Mouse (Mus musculus): Measurements from ENCODE around the gene Barhl1. TPM values are rescaled to one million over a fixed set of nuclear protein-coding genes. Genes with fewer than 3 reads are reported as not detected.

Barhl1 gene
- polyA plus RNA-seq, 1 experiment from 2014 or later, result 43.3 TPM

- Histone ChIP-seq H3K4me3 (no peak overlapping the region), H3K4me1 (replicated peaks) (no peaks in the 10 kb centered on the region), H3K9me3 (no peaks in the 10 kb centered on the region), H3K27me3 (no peaks in the 10 kb centered on the region), H3K4me2 (no peak overlapping the region), H3K27ac (replicated peaks) (no peak overlapping the region), H3K36me3 (peaks cover 24% of the 10 kb centered on the region), H3K9ac (no peak overlapping the region)
- WGBS, result 39% methylated on average over 6 of the region's 6 CpGs
- no peak for ATAC-seq (ENCODE audit: low FRiP score, low read depth)
Observed at GRCm38 (mm10) chr2:28893526-28893925, 22.9 kb downstream of the Barhl1 start.

- peaks cover 29% of the 10 kb centered on the region for H3K36me3 ChIP-seq
- WGBS, result 15% methylated on average over 1 of the region's 1 CpGs
- no peak overlapping the region for H3K9ac ChIP-seq
- H3K27ac ChIP-seq (replicated peaks), result no peak overlapping the region
- ATAC-seq (ENCODE audit: low FRiP score, low read depth), result no peak
- no peak overlapping the region for H3K4me2 ChIP-seq
- no peaks in the 10 kb centered on the region for H3K9me3 ChIP-seq
- no peak overlapping the region for H3K4me3 ChIP-seq
- H3K27me3 ChIP-seq, result no peaks in the 10 kb centered on the region
- H3K4me1 ChIP-seq (replicated peaks), result no peaks in the 10 kb centered on the region
Observed at GRCm38 (mm10) chr2:28892796-28893195, 23.7 kb downstream of the Barhl1 start.

GRCm38 (mm10) chr2:28884914-28885313, 31.6 kb downstream of the Barhl1 start:
- no peak overlapping the region for H3K27ac ChIP-seq (replicated peaks)
- H3K36me3 ChIP-seq, result peaks cover 30% of the 10 kb centered on the region
- H3K9ac ChIP-seq, result no peak overlapping the region
- H3K4me3 ChIP-seq, result no peak overlapping the region
- H3K9me3 ChIP-seq, result no peaks in the 10 kb centered on the region
- no peak for ATAC-seq (ENCODE audit: low FRiP score, low read depth)
- H3K27me3 ChIP-seq, result no peaks in the 10 kb centered on the region
- no peak overlapping the region for H3K4me2 ChIP-seq
- H3K4me1 ChIP-seq (replicated peaks), result no peaks in the 10 kb centered on the region
- WGBS, result 57% methylated on average over 4 of the region's 4 CpGs

- WGBS, result 62% methylated on average over 6 of the region's 6 CpGs
- no peak overlapping the region for H3K27ac ChIP-seq (replicated peaks)
Observed at GRCm38 (mm10) chr2:28882826-28883485, 33.5 kb downstream of the Barhl1 start.

GRCm38 (mm10) chr2:28882047-28882446, 34.4 kb downstream of the Barhl1 start:
- ATAC-seq (ENCODE audit: low FRiP score, low read depth), result no peak
- Histone ChIP-seq H3K4me2 (no peak overlapping the region), H3K36me3 (peaks cover 20% of the 10 kb centered on the region), H3K27ac (replicated peaks) (0 out of 2 replicates have a peak overlapping the region, but pooled peaks have one; percentile 2), H3K4me3 (no peak overlapping the region), H3K9ac (no peak overlapping the region), H3K27me3 (no peaks in the 10 kb centered on the region), H3K9me3 (no peaks in the 10 kb centered on the region), H3K4me1 (replicated peaks) (no peaks in the 10 kb centered on the region)
- WGBS, result 80% methylated on average over 3 of the region's 3 CpGs

More at GRCm38 (mm10) chr2:28882826-28883485, 33.5 kb downstream of the Barhl1 start:
- Histone ChIP-seq H3K9me3 (no peaks in the 10 kb centered on the region), H3K9ac (no peak overlapping the region), H3K4me2 (no peak overlapping the region), H3K36me3 (peaks cover 23% of the 10 kb centered on the region), H3K4me3 (no peak overlapping the region), H3K27me3 (no peaks in the 10 kb centered on the region), H3K4me1 (replicated peaks) (no peaks in the 10 kb centered on the region)
- ATAC-seq (ENCODE audit: low FRiP score, low read depth), result no peak

- Histone ChIP-seq H3K4me3 (no peak overlapping the region), H3K27me3 (no peaks in the 10 kb centered on the region), H3K27ac (replicated peaks) (no peak overlapping the region), H3K9ac (no peak overlapping the region), H3K36me3 (peaks cover 22% of the 10 kb centered on the region), H3K4me2 (no peak overlapping the region), H3K9me3 (no peaks in the 10 kb centered on the region), H3K4me1 (replicated peaks) (no peaks in the 10 kb centered on the region)
- ATAC-seq (ENCODE audit: low FRiP score, low read depth), result peak; percentile 45; the same call in 1 of the 2 replicates
- 76% methylated on average over 3 of the region's 3 CpGs for WGBS
Observed at GRCm38 (mm10) chr2:28881275-28881674, 35.2 kb downstream of the Barhl1 start.

GRCm38 (mm10) chr2:28875554-28875953, 40.9 kb downstream of the Barhl1 start:
- Histone ChIP-seq H3K27me3 (no peaks in the 10 kb centered on the region), H3K4me1 (replicated peaks) (no peaks in the 10 kb centered on the region), H3K9me3 (no peaks in the 10 kb centered on the region), H3K27ac (replicated peaks) (no peak overlapping the region), H3K9ac (no peak overlapping the region), H3K36me3 (peaks cover 34% of the 10 kb centered on the region), H3K4me2 (no peak overlapping the region), H3K4me3 (no peak overlapping the region)
- no peak for ATAC-seq (ENCODE audit: low FRiP score, low read depth)
- WGBS, result 86% methylated on average over 11 of the region's 11 CpGs

GRCm38 (mm10) chr2:28867495-28867894, 49.0 kb downstream of the Barhl1 start:
- no peak overlapping the region for H3K4me2 ChIP-seq
- no peaks in the 10 kb centered on the region for H3K9me3 ChIP-seq
- H3K4me1 ChIP-seq (replicated peaks), result peaks cover 3% of the 10 kb centered on the region
- H3K27me3 ChIP-seq, result no peaks in the 10 kb centered on the region
- no peak overlapping the region for H3K9ac ChIP-seq
- WGBS, result 49% methylated on average over 7 of the region's 7 CpGs
- no peak overlapping the region for H3K4me3 ChIP-seq
- H3K27ac ChIP-seq (replicated peaks), result peak overlapping the region; percentile 58
- ATAC-seq (ENCODE audit: low FRiP score, low read depth), result peak; percentile 91
- peaks cover 28% of the 10 kb centered on the region for H3K36me3 ChIP-seq

GRCm38 (mm10) chr2:28863857-28864256, 52.6 kb downstream of the Barhl1 start:
- H3K9me3 ChIP-seq, result no peaks in the 10 kb centered on the region
- no peak overlapping the region for H3K9ac ChIP-seq
- no peak for ATAC-seq (ENCODE audit: low FRiP score, low read depth)
- no peak overlapping the region for H3K4me2 ChIP-seq
- no peak overlapping the region for H3K27ac ChIP-seq (replicated peaks)
- H3K4me1 ChIP-seq (replicated peaks), result peaks cover 3% of the 10 kb centered on the region
- no peak overlapping the region for H3K4me3 ChIP-seq
- H3K27me3 ChIP-seq, result no peaks in the 10 kb centered on the region
- peaks cover 55% of the 10 kb centered on the region for H3K36me3 ChIP-seq

- Histone ChIP-seq H3K4me3 (no peak overlapping the region), H3K4me2 (no peak overlapping the region), H3K4me1 (replicated peaks) (no peaks in the 10 kb centered on the region), H3K27me3 (no peaks in the 10 kb centered on the region), H3K36me3 (peaks cover 62% of the 10 kb centered on the region), H3K27ac (replicated peaks) (peak overlapping the region; percentile 36), H3K9me3 (no peaks in the 10 kb centered on the region), H3K9ac (no peak overlapping the region)
- peak; percentile 73; the same call in 1 of the 2 replicates for ATAC-seq (ENCODE audit: low FRiP score, low read depth)
- 74% methylated on average over 8 of the region's 8 CpGs for WGBS
Observed at GRCm38 (mm10) chr2:28860678-28861423, 55.6 kb downstream of the Barhl1 start.

GRCm38 (mm10) chr2:28859303-28859702, 57.2 kb downstream of the Barhl1 start:
- Histone ChIP-seq H3K9ac (no peak overlapping the region), H3K36me3 (peaks cover 63% of the 10 kb centered on the region), H3K9me3 (no peaks in the 10 kb centered on the region), H3K4me3 (no peak overlapping the region), H3K4me1 (replicated peaks) (no peaks in the 10 kb centered on the region), H3K27ac (replicated peaks) (no peak overlapping the region), H3K4me2 (no peak overlapping the region), H3K27me3 (no peaks in the 10 kb centered on the region)
- WGBS, result 96% methylated on average over 4 of the region's 4 CpGs
- no peak for ATAC-seq (ENCODE audit: low FRiP score, low read depth)

All from hindbrain, embryonic 15.5 days (tissue).